Comparison of ENCODE assay signal across 8 mouse cellular contexts in the genomic region with DNA sequence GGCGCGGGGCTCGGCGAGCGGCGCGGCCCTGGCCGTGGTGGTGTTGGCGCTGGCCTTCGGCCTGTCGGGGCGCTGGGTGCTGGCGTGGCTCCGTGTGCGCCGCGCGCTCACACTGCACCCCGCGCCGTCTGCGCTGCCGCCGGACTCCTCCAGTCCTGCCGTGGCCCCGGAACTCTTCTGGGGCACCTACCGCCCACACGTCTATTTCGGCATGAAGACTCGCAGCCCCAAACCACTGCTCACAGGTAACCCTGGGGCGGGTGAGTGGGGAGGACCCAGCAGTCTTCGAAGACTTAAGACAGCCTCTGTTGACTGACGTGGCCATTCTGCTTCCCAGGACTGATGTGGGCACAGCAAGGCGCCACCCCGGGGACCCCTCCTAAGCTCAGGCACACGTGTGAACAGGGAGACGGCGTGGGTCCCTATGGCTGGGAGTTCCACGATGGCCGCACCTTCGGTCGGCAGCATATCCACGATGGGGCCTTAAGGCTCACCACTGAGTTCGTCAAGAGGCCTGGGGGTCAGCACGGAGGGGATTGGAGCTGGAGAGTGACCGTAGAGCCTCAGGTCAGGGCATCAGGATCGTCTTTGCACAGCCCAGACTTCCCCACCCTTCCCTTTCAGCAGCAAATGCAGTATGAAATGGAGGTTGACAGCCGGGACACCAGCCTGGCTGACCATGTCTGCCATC. TPM values are rescaled to one million over a fixed set of nuclear protein-coding genes. Genes with fewer than 3 reads are reported as not detected.
DNase-seq lines count a peak whose midpoint lies in the region; ATAC-seq and TF ChIP-seq lines count a peak whose summit lies in the region.

No protein-coding gene starts in this region.

- H3ac ChIP-seq in C2C12 (ENCODE audit: control insufficient read depth, insufficient read length, low read depth), result peak overlapping the region; percentile 92

- intact Hi-C loops in heart, postnatal 14 days (cut with DNase I), result loop anchor here (2.0 to 5.0 kb wide), 2 partner anchors 45 to 151 kb away; no protein-coding TSS in a partner anchor
- intact Hi-C loops in left cerebral cortex, postnatal 10 days (cut with DNase I), result no loop called here

- H3K27me3 ChIP-seq in C2C12 (ENCODE audit: control insufficient read depth, insufficient read depth, insufficient read length), result no peaks in the 10 kb centered on the region
- H3K27me3 ChIP-seq in embryonic facial prominence, embryonic 15.5 days, result no peaks in the 10 kb centered on the region
- no peaks in the 10 kb centered on the region for H3K27me3 ChIP-seq in intestine, embryonic 16.5 days (replicated peaks; ENCODE audit: control insufficient read depth, insufficient read depth, low read length)

- peak; percentile 94 for DNase-seq in heart, adult 11 months
- no peak for DNase-seq in heart, postnatal 14 days
- peak; percentile 47 for DNase-seq in neural tube, embryonic 10.5 days (ENCODE audit: extremely low spot score, low spot score)
- no peak for DNase-seq in left cerebral cortex, postnatal 10 days (ENCODE audit: extremely low spot score in 1 of 2, low spot score in 2 of 2)
- DNase-seq in right cerebral cortex, postnatal 25 days, result no peak

- H3K79me3 ChIP-seq in C2C12 (ENCODE audit: low read depth), result peaks cover 24% of the 10 kb centered on the region

- peaks cover 63% of the 10 kb centered on the region for H3K79me2 ChIP-seq in C2C12 (ENCODE audit: control insufficient read depth, insufficient read depth)

- WGBS in embryonic facial prominence, embryonic 15.5 days, result under 1% methylated on average over 45 of the region's 48 CpGs
- under 1% methylated on average over 46 of the region's 48 CpGs for WGBS in intestine, embryonic 16.5 days

- H3K4me2 ChIP-seq in embryonic facial prominence, embryonic 15.5 days (replicated peaks), result peak overlapping the region; percentile 92
- H3K4me2 ChIP-seq in intestine, embryonic 16.5 days (ENCODE audit: low read depth, low read length), result peak overlapping the region; percentile 88

- H3K9me3 ChIP-seq in embryonic facial prominence, embryonic 15.5 days (replicated peaks), result no peaks in the 10 kb centered on the region
- H3K9me3 ChIP-seq in intestine, embryonic 16.5 days (ENCODE audit: control insufficient read depth, low read length), result no peaks in the 10 kb centered on the region

- peak overlapping the region; percentile 86 for H3K4me3 ChIP-seq in C2C12 (ENCODE audit: insufficient read depth, poor library complexity, severe bottlenecking)
- H3K4me3 ChIP-seq in embryonic facial prominence, embryonic 15.5 days (replicated peaks), result peak overlapping the region; percentile 90
- H3K4me3 ChIP-seq in intestine, embryonic 16.5 days (ENCODE audit: low read length), result peak overlapping the region; percentile 85

- peaks cover 43% of the 10 kb centered on the region for H3K4me1 ChIP-seq in embryonic facial prominence, embryonic 15.5 days
- peaks cover 25% of the 10 kb centered on the region for H3K4me1 ChIP-seq in intestine, embryonic 16.5 days (ENCODE audit: control insufficient read depth, insufficient read depth, low read length)

- TF ChIP-seq CTCF in C2C12 (IDR thresholded peaks at IDR 0.05; ENCODE audit: control insufficient read depth, insufficient read depth, insufficient read length), result no peak

- peaks cover 36% of the 10 kb centered on the region for H3K36me3 ChIP-seq in C2C12 (ENCODE audit: control insufficient read depth, insufficient read depth)
- H3K36me3 ChIP-seq in embryonic facial prominence, embryonic 15.5 days, result peaks cover 31% of the 10 kb centered on the region
- H3K36me3 ChIP-seq in intestine, embryonic 16.5 days (ENCODE audit: control insufficient read depth, insufficient read depth, low read length), result no peaks in the 10 kb centered on the region; the same call in 1 of the 2 replicates

- ATAC-seq in embryonic facial prominence, embryonic 15.5 days (ENCODE audit: insufficient number of reproducible peaks, low FRiP score, low TSS enrichment, low read depth), result peak; percentile 40
- ATAC-seq in intestine, embryonic 16.5 days, result peak; percentile 70

- peak overlapping the region; percentile 86 for H3K27ac ChIP-seq in embryonic facial prominence, embryonic 15.5 days (replicated peaks)
- peak overlapping the region; percentile 72 for H3K27ac ChIP-seq in intestine, embryonic 16.5 days (ENCODE audit: low read length)

- H3K9ac ChIP-seq in embryonic facial prominence, embryonic 15.5 days, result peak overlapping the region; percentile 86
- H3K9ac ChIP-seq in intestine, embryonic 16.5 days (ENCODE audit: low read depth, low read length), result peak overlapping the region; percentile 92

TF ChIP-seq in C2C12, 6 proteins besides CTCF, POLR2A, EP300 and RAD21:
- TF ChIP-seq FOSL1 (IDR thresholded peaks at IDR 0.05; ENCODE audit: insufficient read depth, low read length, poor library complexity, severe bottlenecking), result no peak
- TF ChIP-seq CEBPB (IDR thresholded peaks at IDR 0.05; ENCODE audit: low read depth), result no peak

RNA-seq across cellular contexts. Expression of gene Mogs, which starts 0.5 kb away (rescaled TPM):
- total RNA-seq in heart, postnatal 14 days (2021), result 10 to 100 TPM; 10.4 to 11.4 TPM
- polyA plus RNA-seq in C2C12 (2012; fragmentation: generic; extraction: Trizol), result 32.5 TPM
- polyA plus RNA-seq in embryonic facial prominence, embryonic 15.5 days (2015; fragmentation: Nextera tagmentation; extraction: Ambion mirVana), result 50.7 and 52.6 TPM in 2 replicates
- 8.8 and 9.4 TPM in 2 replicates for polyA plus RNA-seq in intestine, embryonic 16.5 days (2015; fragmentation: Nextera tagmentation; extraction: Ambion mirVana)
- total RNA-seq in left cerebral cortex, postnatal 10 days (2021), result 10 to 100 TPM; 27.9 to 31.8 TPM

RNA-seq across cellular contexts. Expression of gene Wbp1, which starts 5.5 kb away (rescaled TPM):
- total RNA-seq in heart, postnatal 14 days (2021), result 10 to 100 TPM; 72.4 to 80.1 TPM
- polyA plus RNA-seq in C2C12 (2012; fragmentation: generic; extraction: Trizol), result 82.4 TPM
- polyA plus RNA-seq in embryonic facial prominence, embryonic 15.5 days (2015; fragmentation: Nextera tagmentation; extraction: Ambion mirVana), result 109 and 113 TPM in 2 replicates
- 94.4 and 95.5 TPM in 2 replicates for polyA plus RNA-seq in intestine, embryonic 16.5 days (2015; fragmentation: Nextera tagmentation; extraction: Ambion mirVana)
- 10 to 100 TPM; 50.4 to 54.7 TPM for total RNA-seq in left cerebral cortex, postnatal 10 days (2021)

RNA-seq across cellular contexts. Expression of gene Mrpl53, which starts 7.0 kb away (rescaled TPM):
- total RNA-seq in heart, postnatal 14 days (2021), result 100 to 1,000 TPM; 133 to 136 TPM
- 145 TPM for polyA plus RNA-seq in C2C12 (2012; fragmentation: generic; extraction: Trizol)
- 121 and 136 TPM in 2 replicates for polyA plus RNA-seq in embryonic facial prominence, embryonic 15.5 days (2015; fragmentation: Nextera tagmentation; extraction: Ambion mirVana)
- polyA plus RNA-seq in intestine, embryonic 16.5 days (2015; fragmentation: Nextera tagmentation; extraction: Ambion mirVana), result 118 and 134 TPM in 2 replicates
- total RNA-seq in left cerebral cortex, postnatal 10 days (2021), result 10 to 100 TPM; 58.7 to 63.5 TPM

RNA-seq across cellular contexts. Expression of gene Ino80b, which starts 9.4 kb away (rescaled TPM):
- 10 to 100 TPM; 14.2 to 15.3 TPM for total RNA-seq in heart, postnatal 14 days (2021)
- polyA plus RNA-seq in C2C12 (2012; fragmentation: generic; extraction: Trizol), result 33.6 TPM
- 18.2 and 18.5 TPM in 2 replicates for polyA plus RNA-seq in embryonic facial prominence, embryonic 15.5 days (2015; fragmentation: Nextera tagmentation; extraction: Ambion mirVana)
- 8.2 and 8.8 TPM in 2 replicates for polyA plus RNA-seq in intestine, embryonic 16.5 days (2015; fragmentation: Nextera tagmentation; extraction: Ambion mirVana)
- 10 to 100 TPM; 19.9 to 23.2 TPM for total RNA-seq in left cerebral cortex, postnatal 10 days (2021)

RNA-seq across cellular contexts. Expression of gene Gm42688, which starts 14.4 kb away (rescaled TPM):
- total RNA-seq in heart, postnatal 14 days (2021), result 1 to 10 TPM; 1.4 to 1.6 TPM
- polyA plus RNA-seq in C2C12 (2012; fragmentation: generic; extraction: Trizol), result 0.98 TPM
- polyA plus RNA-seq in embryonic facial prominence, embryonic 15.5 days (2015; fragmentation: Nextera tagmentation; extraction: Ambion mirVana), result 2.9 and 3.2 TPM in 2 replicates
- polyA plus RNA-seq in intestine, embryonic 16.5 days (2015; fragmentation: Nextera tagmentation; extraction: Ambion mirVana), result 1.7 and 2.0 TPM in 2 replicates
- total RNA-seq in left cerebral cortex, postnatal 10 days (2021), result 1 to 10 TPM; 6.3 to 6.5 TPM

Comparison
In these comparisons a context has a peak if more than half of its experiments do, and no peak if none do; other contexts are left out.
1. DNase-seq: peak in heart, adult 11 months (single experiment) and neural tube, embryonic 10.5 days (single experiment); none in heart, postnatal 14 days (0 of 2), left cerebral cortex, postnatal 10 days (0 of 2) and right cerebral cortex, postnatal 25 days (single experiment).
2. Peak in every context shown above with its lines, with median percentiles within 50 percentile points of each other: H3K4me3 ChIP-seq.